Comparison of ENCODE assay signal across 10 mouse cellular contexts in genomic region chr1:177573017-177573725, GRCm38 (mm10).
DNase-seq lines count a peak whose midpoint lies in the region; ATAC-seq and TF ChIP-seq lines count a peak whose summit lies in the region.
"Had no signal": no experiment of that assay in that cellular context is flagged by ENCODE, and none has a peak within 500 bp of the region (broad histone marks: within the 10 kb centered on the region; RNA-seq: fewer than 3 reads in every experiment).

No protein-coding gene starts in this region.

- H3K27ac ChIP-seq in hindbrain, postnatal 0 days, result peak overlapping the region; percentile 59
- H3K27ac ChIP-seq in hindbrain, embryonic 12.5 days, result no peak overlapping the region
- H3K27ac ChIP-seq in forebrain, postnatal 0 days (ENCODE audit: low read depth, low read length), result peak overlapping the region; percentile 82
- H3K27ac ChIP-seq in liver, postnatal 0 days (ENCODE audit: low read depth), result no peak overlapping the region
- H3K27ac ChIP-seq: embryonic facial prominence, embryonic 15.5 days had no signal

- H3K9ac ChIP-seq in hindbrain, postnatal 0 days (replicated peaks; ENCODE audit: low read length), result no peak overlapping the region
- H3K9ac ChIP-seq in hindbrain, embryonic 12.5 days, result no peak overlapping the region
- no peak overlapping the region for H3K9ac ChIP-seq in forebrain, postnatal 0 days
- no peak overlapping the region for H3K9ac ChIP-seq in liver, postnatal 0 days (replicated peaks)
- H3K9ac ChIP-seq: embryonic facial prominence, embryonic 15.5 days had no signal

- no peaks in the 10 kb centered on the region for H3K36me3 ChIP-seq in hindbrain, postnatal 0 days (ENCODE audit: insufficient read depth, low read length)
- H3K36me3 ChIP-seq in hindbrain, embryonic 12.5 days, result no peaks in the 10 kb centered on the region
- H3K36me3 ChIP-seq in forebrain, postnatal 0 days (ENCODE audit: insufficient read depth), result no peaks in the 10 kb centered on the region
- H3K36me3 ChIP-seq in liver, postnatal 0 days (replicated peaks; ENCODE audit: insufficient read depth, low read length), result no peaks in the 10 kb centered on the region
- H3K36me3 ChIP-seq: embryonic facial prominence, embryonic 15.5 days had no signal

- no peak for TF ChIP-seq CTCF in hindbrain, postnatal 0 days (IDR thresholded peaks at IDR 0.05; ENCODE audit: low read depth)
- no peak for TF ChIP-seq CTCF in forebrain, postnatal 0 days (IDR thresholded peaks at IDR 0.05; ENCODE audit: low read depth)
- TF ChIP-seq CTCF in liver, postnatal 0 days (IDR thresholded peaks at IDR 0.05; ENCODE audit: low read depth), result no peak

- H3K9me3 ChIP-seq in hindbrain, postnatal 0 days (ENCODE audit: low read length), result no peaks in the 10 kb centered on the region
- peaks cover 4% of the 10 kb centered on the region; the same call in 1 of the 2 replicates for H3K9me3 ChIP-seq in hindbrain, embryonic 12.5 days (replicated peaks)
- no peaks in the 10 kb centered on the region for H3K9me3 ChIP-seq in forebrain, postnatal 0 days (ENCODE audit: low read length)
- H3K9me3 ChIP-seq in liver, postnatal 0 days (ENCODE audit: low read length), result no peaks in the 10 kb centered on the region
- H3K9me3 ChIP-seq: embryonic facial prominence, embryonic 15.5 days had no signal

- DNase-seq in hindbrain, postnatal 0 days (ENCODE audit: low spot score), result peak; percentile 87
- peak; percentile 92 for DNase-seq in forebrain, postnatal 0 days
- peak; percentile 73 to 74 for DNase-seq in layer of hippocampus, postnatal 25 days (ENCODE audit: extremely low spot score in 1 of 2, low spot score in 1 of 2)
- peak; percentile 3 for DNase-seq in skeletal muscle tissue, adult 2 months (ENCODE audit: low read depth, low spot score)
- no peak for DNase-seq in thymus, postnatal 10 days (ENCODE audit: low spot score in 2 of 2)
- DNase-seq in retina, postnatal 1 day, result no peak
- no peak for DNase-seq in liver, postnatal 0 days

- H3K4me1 ChIP-seq in hindbrain, postnatal 0 days (ENCODE audit: insufficient read depth, low read length), result no peaks in the 10 kb centered on the region
- H3K4me1 ChIP-seq in hindbrain, embryonic 12.5 days, result no peaks in the 10 kb centered on the region
- H3K4me1 ChIP-seq in forebrain, postnatal 0 days (ENCODE audit: insufficient read depth), result no peaks in the 10 kb centered on the region
- H3K4me1 ChIP-seq in liver, postnatal 0 days (ENCODE audit: insufficient read depth), result no peaks in the 10 kb centered on the region
- H3K4me1 ChIP-seq: embryonic facial prominence, embryonic 15.5 days had no signal

- TF ChIP-seq EP300 in liver, postnatal 0 days (IDR thresholded peaks at IDR 0.05; ENCODE audit: low read depth), result no peak

- WGBS in hindbrain, postnatal 0 days, result 52% methylated on average over 17 of the region's 17 CpGs
- 87% methylated on average over 17 of the region's 17 CpGs for WGBS in hindbrain, embryonic 12.5 days
- WGBS in forebrain, postnatal 0 days, result 56% methylated on average over 17 of the region's 17 CpGs
- WGBS in liver, postnatal 0 days (ENCODE audit: insufficient replicate concordance), result 76% methylated on average over 17 of the region's 17 CpGs

- H3K4me3 ChIP-seq in hindbrain, postnatal 0 days (ENCODE audit: low read length), result no peak overlapping the region
- no peak overlapping the region for H3K4me3 ChIP-seq in hindbrain, embryonic 12.5 days
- no peak overlapping the region for H3K4me3 ChIP-seq in forebrain, postnatal 0 days (ENCODE audit: low read depth, low read length)
- H3K4me3 ChIP-seq in liver, postnatal 0 days (ENCODE audit: low read depth, low read length), result no peak overlapping the region
- H3K4me3 ChIP-seq: embryonic facial prominence, embryonic 15.5 days had no signal

- no peak overlapping the region for H3K4me2 ChIP-seq in hindbrain, postnatal 0 days (ENCODE audit: low read depth, low read length)
- no peak overlapping the region for H3K4me2 ChIP-seq in hindbrain, embryonic 12.5 days (replicated peaks)
- H3K4me2 ChIP-seq in forebrain, postnatal 0 days (ENCODE audit: low read depth), result 0 out of 2 replicates have a peak overlapping the region, but pooled peaks have one; percentile 8
- H3K4me2 ChIP-seq in liver, postnatal 0 days (ENCODE audit: low read depth, low read length), result no peak overlapping the region
- H3K4me2 ChIP-seq: embryonic facial prominence, embryonic 15.5 days had no signal

- ATAC-seq in hindbrain, postnatal 0 days, result peak; percentile 92
- ATAC-seq in hindbrain, embryonic 12.5 days (ENCODE audit: low FRiP score), result no peak
- peak; percentile 97 for ATAC-seq in forebrain, postnatal 0 days
- no peak for ATAC-seq in liver, postnatal 0 days
- ATAC-seq: inflammation-experienced regulatory T-cells, adult 6 months had no signal

- no peaks in the 10 kb centered on the region for H3K27me3 ChIP-seq in hindbrain, postnatal 0 days (ENCODE audit: insufficient read depth, low read length)
- H3K27me3 ChIP-seq in hindbrain, embryonic 12.5 days, result no peaks in the 10 kb centered on the region
- no peaks in the 10 kb centered on the region for H3K27me3 ChIP-seq in forebrain, postnatal 0 days (ENCODE audit: insufficient read depth, low read length)
- H3K27me3 ChIP-seq in liver, postnatal 0 days (ENCODE audit: insufficient read depth, low read length), result no peaks in the 10 kb centered on the region
- H3K27me3 ChIP-seq: embryonic facial prominence, embryonic 15.5 days had no signal

Comparison
In these comparisons a context has a peak if more than half of its experiments do, and no peak if none do; other contexts are left out.
1. ATAC-seq: peak in hindbrain, postnatal 0 days (single experiment) and forebrain, postnatal 0 days (single experiment); none in hindbrain, embryonic 12.5 days (single experiment) and liver, postnatal 0 days (single experiment).
2. H3K27ac ChIP-seq: peak in hindbrain, postnatal 0 days (single experiment) and forebrain, postnatal 0 days (single experiment); none in hindbrain, embryonic 12.5 days (single experiment) and liver, postnatal 0 days (single experiment).
3. DNase-seq: peak in hindbrain, postnatal 0 days (single experiment), forebrain, postnatal 0 days (single experiment), layer of hippocampus, postnatal 25 days (2 of 2) and skeletal muscle tissue, adult 2 months (single experiment); none in thymus, postnatal 10 days (0 of 2), retina, postnatal 1 day (single experiment) and liver, postnatal 0 days (single experiment).